In genomic region chr1:88406807-88407198, GRCm38 (mm10) we compare ENCODE assay signal across 16 mouse cellular contexts. TPM values are rescaled to one million over a fixed set of nuclear protein-coding genes. Genes with fewer than 3 reads are reported as not detected.
DNase-seq lines count a peak whose midpoint lies in the region; ATAC-seq and TF ChIP-seq lines count a peak whose summit lies in the region.
"Had no signal": no experiment of that assay in that cellular context is flagged by ENCODE, and none has a peak within 500 bp of the region (broad histone marks: within the 10 kb centered on the region; RNA-seq: fewer than 3 reads in every experiment).

Gene Spp2, plus strand, starts transcription at chr1:88406961.

- H3K4me1 ChIP-seq in forebrain, embryonic 14.5 days (ENCODE audit: control insufficient read depth, insufficient read depth, low read length): no peaks in the 10 kb centered on the region
- no peaks in the 10 kb centered on the region for H3K4me1 ChIP-seq in forebrain, embryonic 15.5 days
- peaks cover 13% of the 10 kb centered on the region for H3K4me1 ChIP-seq in intestine, embryonic 16.5 days (ENCODE audit: control insufficient read depth, insufficient read depth, low read length)
- no peaks in the 10 kb centered on the region for H3K4me1 ChIP-seq in kidney, postnatal 0 days (replicated peaks; ENCODE audit: insufficient read depth, low read length)
- H3K4me1 ChIP-seq in liver, embryonic 14.5 days (replicated peaks; ENCODE audit: control insufficient read depth in 2 of 2, insufficient read depth in 2 of 2, low read length in 1 of 2): peaks cover 0 to 8% of the 10 kb centered on the region in 2 experiments; a peak in 2 of 4 replicates
- H3K4me1 ChIP-seq: heart, embryonic 10.5 days had no signal

- TF ChIP-seq EP300 in liver, embryonic 14.5 days (IDR thresholded peaks at IDR 0.05; ENCODE audit: low read depth): no peak

- H3K9me3 ChIP-seq in forebrain, embryonic 14.5 days (replicated peaks; ENCODE audit: control insufficient read depth, low read length): no peaks in the 10 kb centered on the region
- no peaks in the 10 kb centered on the region for H3K9me3 ChIP-seq in forebrain, embryonic 15.5 days
- H3K9me3 ChIP-seq in intestine, embryonic 16.5 days (ENCODE audit: control insufficient read depth, low read length): no peaks in the 10 kb centered on the region
- no peaks in the 10 kb centered on the region for H3K9me3 ChIP-seq in kidney, postnatal 0 days (replicated peaks; ENCODE audit: low read length)
- H3K9me3 ChIP-seq in liver, embryonic 14.5 days (ENCODE audit: control insufficient read depth, low read length): no peaks in the 10 kb centered on the region
- H3K9me3 ChIP-seq: forebrain, embryonic 10.5 days; heart, embryonic 10.5 days; hindbrain, embryonic 10.5 days had no signal

- 79% methylated on average over 5 of the region's 5 CpGs for WGBS in forebrain, embryonic 14.5 days
- WGBS in forebrain, embryonic 15.5 days: 69% methylated on average over 5 of the region's 5 CpGs
- 56% methylated on average over 5 of the region's 5 CpGs for WGBS in intestine, embryonic 16.5 days
- 66% methylated on average over 5 of the region's 5 CpGs for WGBS in kidney, postnatal 0 days
- 52% methylated on average over 5 of the region's 5 CpGs for WGBS in liver, embryonic 14.5 days (ENCODE audit: insufficient replicate concordance)

- no peak for DNase-seq in forebrain, embryonic 14.5 days (ENCODE audit: low spot score)
- DNase-seq in kidney, postnatal 0 days (ENCODE audit: low spot score): peak; percentile 9
- DNase-seq in liver, embryonic 14.5 days (ENCODE audit: low read depth in 3 of 3, low spot score in 3 of 3): peak; percentile 13 to 31 (median 26)
- no peak for DNase-seq in cerebellum, adult 8-10 months
- no peak for DNase-seq in spleen, postnatal 14 days (ENCODE audit: low spot score in 2 of 2)
- DNase-seq: B cell, adult 2 months; cerebellum, adult 9-10 months had no signal

- H3K9ac ChIP-seq in forebrain, embryonic 14.5 days (ENCODE audit: low read length): no peak within 1 kb of the TSS
- no peak within 1 kb of the TSS for H3K9ac ChIP-seq in forebrain, embryonic 15.5 days (replicated peaks)
- H3K9ac ChIP-seq in intestine, embryonic 16.5 days (ENCODE audit: low read depth, low read length): no peak within 1 kb of the TSS
- no peak within 1 kb of the TSS for H3K9ac ChIP-seq in kidney, postnatal 0 days (ENCODE audit: low read depth, low read length)
- no peak within 1 kb of the TSS for H3K9ac ChIP-seq in liver, embryonic 14.5 days (replicated peaks)

- no peak for ATAC-seq in forebrain, embryonic 14.5 days
- no peak for ATAC-seq in forebrain, embryonic 15.5 days (replicated peaks)
- ATAC-seq in intestine, embryonic 16.5 days: peak; percentile 8; the same call in 1 of the 2 replicates
- ATAC-seq in kidney, postnatal 0 days (replicated peaks; ENCODE audit: low FRiP score, low read depth): peak; percentile 41
- peak; percentile 67 for ATAC-seq in liver, embryonic 14.5 days (ENCODE audit: insufficient read depth)
- no peak for ATAC-seq in erythroid progenitor cell, adult 5-6 weeks (replicated peaks; ENCODE audit: low FRiP score, poor library complexity, severe bottlenecking)

- H3K27me3 ChIP-seq in forebrain, embryonic 14.5 days (replicated peaks; ENCODE audit: control insufficient read depth, insufficient read depth, low read length): no peaks in the 10 kb centered on the region
- no peaks in the 10 kb centered on the region for H3K27me3 ChIP-seq in forebrain, embryonic 15.5 days
- H3K27me3 ChIP-seq in intestine, embryonic 16.5 days (replicated peaks; ENCODE audit: control insufficient read depth, insufficient read depth, low read length): no peaks in the 10 kb centered on the region
- no peaks in the 10 kb centered on the region for H3K27me3 ChIP-seq in kidney, postnatal 0 days (ENCODE audit: insufficient read depth, low read length)
- no peaks in the 10 kb centered on the region for H3K27me3 ChIP-seq in liver, embryonic 14.5 days (ENCODE audit: control insufficient read depth, insufficient read depth, low read length)

- H3K27ac ChIP-seq in forebrain, embryonic 14.5 days (ENCODE audit: low read depth, low read length): 0 out of 2 replicates have a peak within 1 kb of the TSS, but pooled peaks have one; percentile 27
- H3K27ac ChIP-seq in forebrain, embryonic 15.5 days (replicated peaks): no peak within 1 kb of the TSS
- peak within 1 kb of the TSS; percentile 67 for H3K27ac ChIP-seq in intestine, embryonic 16.5 days (ENCODE audit: low read length)
- H3K27ac ChIP-seq in kidney, postnatal 0 days: peak within 1 kb of the TSS; percentile 66
- no peak within 1 kb of the TSS for H3K27ac ChIP-seq in liver, embryonic 14.5 days
- H3K27ac ChIP-seq: forebrain, embryonic 10.5 days; heart, embryonic 10.5 days; hindbrain, embryonic 10.5 days; layer of hippocampus, adult 2 months had no signal

- no peaks in the 10 kb centered on the region for H3K36me3 ChIP-seq in forebrain, embryonic 14.5 days (ENCODE audit: control insufficient read depth, insufficient read depth, low read length)
- no peaks in the 10 kb centered on the region for H3K36me3 ChIP-seq in forebrain, embryonic 15.5 days
- H3K36me3 ChIP-seq in intestine, embryonic 16.5 days (ENCODE audit: control insufficient read depth, insufficient read depth, low read length): no peaks in the 10 kb centered on the region
- H3K36me3 ChIP-seq in kidney, postnatal 0 days (ENCODE audit: insufficient read depth, low read length): no peaks in the 10 kb centered on the region
- H3K36me3 ChIP-seq in liver, embryonic 14.5 days (replicated peaks; ENCODE audit: control insufficient read depth, insufficient read depth, low read depth): no peaks in the 10 kb centered on the region
- H3K36me3 ChIP-seq: forebrain, embryonic 10.5 days; heart, embryonic 10.5 days; hindbrain, embryonic 10.5 days had no signal

- TF ChIP-seq CTCF in kidney, postnatal 0 days (IDR thresholded peaks at IDR 0.05; ENCODE audit: low read depth): no peak
- no peak for TF ChIP-seq CTCF in liver, embryonic 14.5 days (IDR thresholded peaks at IDR 0.05; ENCODE audit: low read depth)

- H3K4me3 ChIP-seq in forebrain, embryonic 14.5 days (ENCODE audit: low read depth, low read length): no peak within 1 kb of the TSS
- no peak within 1 kb of the TSS for H3K4me3 ChIP-seq in forebrain, embryonic 15.5 days
- no peak within 1 kb of the TSS for H3K4me3 ChIP-seq in intestine, embryonic 16.5 days (ENCODE audit: low read length)
- H3K4me3 ChIP-seq in kidney, postnatal 0 days (replicated peaks; ENCODE audit: low read depth, low read length): no peak within 1 kb of the TSS
- peak within 1 kb of the TSS; percentile 25 to 45 for H3K4me3 ChIP-seq in liver, embryonic 14.5 days (ENCODE audit: insufficient read depth in 1 of 2, low read depth in 2 of 2, low read length in 2 of 2)
- H3K4me3 ChIP-seq: forebrain, embryonic 10.5 days; heart, embryonic 10.5 days; hindbrain, embryonic 10.5 days; layer of hippocampus, adult 2 months had no signal

- H3K4me2 ChIP-seq in forebrain, embryonic 14.5 days (ENCODE audit: low read length): no peak within 1 kb of the TSS
- no peak within 1 kb of the TSS for H3K4me2 ChIP-seq in forebrain, embryonic 15.5 days (replicated peaks)
- H3K4me2 ChIP-seq in intestine, embryonic 16.5 days (ENCODE audit: low read depth, low read length): no peak within 1 kb of the TSS
- H3K4me2 ChIP-seq in kidney, postnatal 0 days (ENCODE audit: low read length): peak within 1 kb of the TSS; percentile 4; the same call in 1 of the 2 replicates
- H3K4me2 ChIP-seq in liver, embryonic 14.5 days (ENCODE audit: low read depth): peak within 1 kb of the TSS; percentile 46

RNA-seq across cellular contexts. Expression of gene Spp2, which starts in this region (rescaled TPM):
- polyA plus RNA-seq in forebrain, embryonic 14.5 days (2014; fragmentation: Nextera tagmentation; extraction: Ambion mirVana): 0.32 and 0.38 TPM in 2 replicates
- 0.41 TPM in 1 of 2 replicates, not detected in the other for polyA plus RNA-seq in forebrain, embryonic 15.5 days (2015; fragmentation: Nextera tagmentation; extraction: Ambion mirVana)
- polyA plus RNA-seq in intestine, embryonic 16.5 days (2015; fragmentation: Nextera tagmentation; extraction: Ambion mirVana): 18.2 and 19.7 TPM in 2 replicates
- polyA plus RNA-seq in kidney, postnatal 0 days (2015; fragmentation: Nextera tagmentation; extraction: Ambion mirVana): 531 and 571 TPM in 2 replicates
- polyA plus RNA-seq in liver, embryonic 14.5 days (2012; rRNA removed): 158 and 168 TPM in 2 replicates
- 329 and 371 TPM in 2 replicates for polyA plus RNA-seq in liver, embryonic 14.5 days (2014; fragmentation: Nextera tagmentation; extraction: Ambion mirVana)
- total RNA-seq in erythroid progenitor cell, adult 5-6 weeks (2015; ENCODE audit: low replicate concordance): not detected in 2 replicates
- not detected in 2 replicates for total RNA-seq in erythroid progenitor cell, adult 5-6 weeks (2017; ENCODE audit: low replicate concordance)
- total RNA-seq: ES-E14; layer of hippocampus, adult 2 months; left cerebral cortex, postnatal 36 days had no signal
- polyA plus RNA-seq: forebrain, embryonic 10.5 days; hindbrain, embryonic 10.5 days had no signal

Comparison
In these comparisons a context has a peak if more than half of its experiments do, and no peak if none do; other contexts are left out.
1. RNA of gene Spp2 (polyA plus RNA-seq): 531 to 571 TPM in kidney, postnatal 0 days, 158 to 371 TPM in liver, embryonic 14.5 days and 18.2 to 19.7 TPM in intestine, embryonic 16.5 days; 0.32 to 0.38 TPM in forebrain, embryonic 14.5 days and 0.41 TPM in forebrain, embryonic 15.5 days; every median in the first group is over 10 times any median in the second.
2. H3K27ac ChIP-seq: peak in forebrain, embryonic 14.5 days (single experiment), intestine, embryonic 16.5 days (single experiment) and kidney, postnatal 0 days (single experiment); none in forebrain, embryonic 15.5 days (single experiment) and liver, embryonic 14.5 days (single experiment).
3. ATAC-seq: peak in intestine, embryonic 16.5 days (single experiment), kidney, postnatal 0 days (single experiment) and liver, embryonic 14.5 days (single experiment); none in forebrain, embryonic 14.5 days (single experiment), forebrain, embryonic 15.5 days (single experiment) and erythroid progenitor cell, adult 5-6 weeks (single experiment).
4. DNase-seq: peak in kidney, postnatal 0 days (single experiment) and liver, embryonic 14.5 days (3 of 3); none in forebrain, embryonic 14.5 days (single experiment), cerebellum, adult 8-10 months (single experiment) and spleen, postnatal 14 days (0 of 2).
5. H3K4me2 ChIP-seq: peak in kidney, postnatal 0 days (single experiment) and liver, embryonic 14.5 days (single experiment); none in forebrain, embryonic 14.5 days (single experiment), forebrain, embryonic 15.5 days (single experiment) and intestine, embryonic 16.5 days (single experiment).
6. H3K4me3 ChIP-seq: peak in liver, embryonic 14.5 days (2 of 2); none in forebrain, embryonic 14.5 days (single experiment), forebrain, embryonic 15.5 days (single experiment), intestine, embryonic 16.5 days (single experiment) and kidney, postnatal 0 days (single experiment).